Mouse (Mus musculus): Measurements from ENCODE around the gene Vars2. TPM values are rescaled to one million over a fixed set of nuclear protein-coding genes. Genes with fewer than 3 reads are reported as not detected.
A peak's percentile ranks its signal among the peaks of the same experiment; 100 is the strongest.

Gene Vars2
- polyA plus RNA-seq, 1 experiment from 2014 or later, result 18.8 TPM

DNA sequence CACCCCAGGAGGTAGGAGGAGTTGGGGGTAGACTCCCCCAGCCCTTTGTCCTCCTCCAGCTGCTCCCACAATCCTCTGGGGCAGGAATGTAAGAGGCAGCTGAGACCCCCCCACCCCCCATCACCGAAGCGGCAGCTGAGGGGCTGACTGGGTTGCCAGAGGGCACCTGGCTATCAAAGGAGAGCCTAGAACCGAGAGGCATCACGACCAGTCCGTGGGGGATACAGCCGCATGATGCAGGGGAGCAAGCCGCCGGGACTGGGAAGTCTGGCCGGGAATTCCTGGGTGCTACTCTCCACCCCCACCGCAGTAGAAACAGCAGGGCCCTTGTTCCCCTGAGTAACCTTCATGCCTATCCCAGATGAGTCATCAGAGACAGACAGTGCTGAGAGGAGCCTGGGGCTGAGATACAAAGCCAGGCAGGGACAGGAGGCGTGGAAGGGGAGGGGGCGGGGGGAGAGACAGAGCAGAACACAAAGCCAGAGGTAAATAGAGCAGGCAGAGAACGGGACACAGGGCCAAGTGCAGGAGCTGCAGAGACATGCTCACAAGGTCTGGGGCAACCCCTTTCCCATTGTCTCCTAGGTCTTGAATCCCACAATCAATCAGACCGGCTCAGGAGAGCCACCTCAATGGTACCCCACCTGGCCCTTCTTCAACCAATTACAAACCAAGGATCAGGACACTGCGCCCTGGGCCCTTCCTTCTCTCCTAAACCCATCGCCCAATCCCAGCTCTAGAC is 30.5 kb upstream of the Vars2 start:
- ATAC-seq (replicated peaks; ENCODE audit: low FRiP score) (0 out of 2 replicates have a peak, but pooled peaks have one; percentile 18), DNase-seq (ENCODE audit: low spot score) (no peak)
- H3K27ac ChIP-seq (ENCODE audit: low read depth, low read length), result no peak overlapping the region
- no peak overlapping the region for H3K9ac ChIP-seq (ENCODE audit: low read depth, low read length)
- peak overlapping the region; percentile 5; the same call in 1 of the 2 replicates for H3K4me3 ChIP-seq (ENCODE audit: low read depth, low read length)
- WGBS, result 11% methylated on average over 16 of the region's 16 CpGs
- H3K27me3 ChIP-seq (replicated peaks; ENCODE audit: control insufficient read depth, insufficient read depth, low read length), result peaks cover 63% of the 10 kb centered on the region
- H3K36me3 ChIP-seq (ENCODE audit: control insufficient read depth, insufficient read depth, low read length), result peaks cover 2% of the 10 kb centered on the region; the same call in 1 of the 2 replicates
- peaks cover 5% of the 10 kb centered on the region for H3K4me1 ChIP-seq (replicated peaks; ENCODE audit: control insufficient read depth, insufficient read depth, low read length)
- H3K4me2 ChIP-seq, result peak overlapping the region; percentile 46
- H3K9me3 ChIP-seq (ENCODE audit: control insufficient read depth, low read length), result peaks cover 3% of the 10 kb centered on the region; the same call in 1 of the 2 replicates

GRCm38 (mm10) chr17:35697429-35697758 is 30.0 kb upstream of the Vars2 start:
- Histone ChIP-seq H3K4me3 (ENCODE audit: low read depth, low read length) (no peak overlapping the region), H3K27ac (ENCODE audit: low read depth, low read length) (no peak overlapping the region), H3K9ac (ENCODE audit: low read depth, low read length) (no peak overlapping the region), H3K27me3 (replicated peaks; ENCODE audit: control insufficient read depth, insufficient read depth, low read length) (peaks cover 58% of the 10 kb centered on the region), H3K4me2 (peak overlapping the region; percentile 46), H3K9me3 (ENCODE audit: control insufficient read depth, low read length) (peaks cover 3% of the 10 kb centered on the region; the same call in 1 of the 2 replicates), H3K4me1 (replicated peaks; ENCODE audit: control insufficient read depth, insufficient read depth, low read length) (peaks cover 5% of the 10 kb centered on the region), H3K36me3 (ENCODE audit: control insufficient read depth, insufficient read depth, low read length) (peaks cover 2% of the 10 kb centered on the region; the same call in 1 of the 2 replicates)
- ATAC-seq (replicated peaks; ENCODE audit: low FRiP score) (no peak), DNase-seq (ENCODE audit: low spot score) (no peak)
- WGBS, result 22% methylated on average over 1 of the region's 1 CpGs

DNA sequence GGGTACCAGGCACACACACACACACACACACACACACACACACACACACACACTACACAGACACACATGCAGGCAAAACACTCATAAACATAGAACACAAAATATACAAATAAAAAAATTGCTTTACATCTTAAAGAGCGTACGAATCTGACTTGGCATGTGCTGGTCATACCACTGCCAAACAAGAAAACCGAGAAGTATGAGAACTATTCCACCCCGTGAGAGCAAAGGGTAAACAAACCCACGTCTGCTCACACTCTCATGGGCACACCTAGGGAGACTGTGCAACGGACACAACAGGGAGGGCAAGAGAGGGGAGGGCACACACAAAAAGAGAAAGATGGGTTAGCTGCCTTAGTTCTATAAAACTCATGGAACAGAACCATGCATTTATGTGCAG is 29.3 kb upstream of the Vars2 start:
- H3K4me1 ChIP-seq (replicated peaks; ENCODE audit: control insufficient read depth, insufficient read depth, low read length), result peaks cover 5% of the 10 kb centered on the region
- DNase-seq (ENCODE audit: low spot score) (no peak), ATAC-seq (replicated peaks; ENCODE audit: low FRiP score) (no peak)
- H3K9ac ChIP-seq (ENCODE audit: low read depth, low read length), result no peak overlapping the region
- H3K9me3 ChIP-seq (ENCODE audit: control insufficient read depth, low read length), result peaks cover 3% of the 10 kb centered on the region; the same call in 1 of the 2 replicates
- peaks cover 2% of the 10 kb centered on the region; the same call in 1 of the 2 replicates for H3K36me3 ChIP-seq (ENCODE audit: control insufficient read depth, insufficient read depth, low read length)
- 59% methylated on average over 6 of the region's 6 CpGs for WGBS
- H3K4me2 ChIP-seq, result no peak overlapping the region
- no peak overlapping the region for H3K27ac ChIP-seq (ENCODE audit: low read depth, low read length)
- peaks cover 51% of the 10 kb centered on the region for H3K27me3 ChIP-seq (replicated peaks; ENCODE audit: control insufficient read depth, insufficient read depth, low read length)
- no peak overlapping the region for H3K4me3 ChIP-seq (ENCODE audit: low read depth, low read length)

- DNase-seq (ENCODE audit: low spot score) (no peak), ATAC-seq (replicated peaks; ENCODE audit: low FRiP score) (no peak)
- 87% methylated on average over 2 of the region's 2 CpGs for WGBS
- Histone ChIP-seq H3K4me1 (replicated peaks; ENCODE audit: control insufficient read depth, insufficient read depth, low read length) (peaks cover 5% of the 10 kb centered on the region; the same call in 1 of the 2 replicates), H3K9ac (ENCODE audit: low read depth, low read length) (no peak overlapping the region), H3K36me3 (ENCODE audit: control insufficient read depth, insufficient read depth, low read length) (peaks cover 2% of the 10 kb centered on the region; the same call in 1 of the 2 replicates), H3K9me3 (ENCODE audit: control insufficient read depth, low read length) (peaks cover 3% of the 10 kb centered on the region; the same call in 1 of the 2 replicates), H3K27me3 (replicated peaks; ENCODE audit: control insufficient read depth, insufficient read depth, low read length) (peaks cover 37% of the 10 kb centered on the region), H3K4me3 (ENCODE audit: low read depth, low read length) (no peak overlapping the region), H3K27ac (ENCODE audit: low read depth, low read length) (no peak overlapping the region), H3K4me2 (no peak overlapping the region)
Measured at GRCm38 (mm10) chr17:35695289-35695688, 27.9 kb upstream of the Vars2 start.

GRCm38 (mm10) chr17:35693906-35694305 is 26.5 kb upstream of the Vars2 start:
- no peak overlapping the region for H3K9ac ChIP-seq (ENCODE audit: low read depth, low read length)
- no peak for DNase-seq (ENCODE audit: low spot score)
- H3K27me3 ChIP-seq (replicated peaks; ENCODE audit: control insufficient read depth, insufficient read depth, low read length), result peaks cover 24% of the 10 kb centered on the region
- ATAC-seq (replicated peaks; ENCODE audit: low FRiP score), result no peak
- 89% methylated on average over 5 of the region's 5 CpGs for WGBS
- no peak overlapping the region for H3K4me2 ChIP-seq
- no peaks in the 10 kb centered on the region for H3K4me1 ChIP-seq (replicated peaks; ENCODE audit: control insufficient read depth, insufficient read depth, low read length)
- peaks cover 5% of the 10 kb centered on the region for H3K36me3 ChIP-seq (ENCODE audit: control insufficient read depth, insufficient read depth, low read length)
- H3K27ac ChIP-seq (ENCODE audit: low read depth, low read length), result no peak overlapping the region
- peaks cover 3% of the 10 kb centered on the region; the same call in 1 of the 2 replicates for H3K9me3 ChIP-seq (ENCODE audit: control insufficient read depth, low read length)
- H3K4me3 ChIP-seq (ENCODE audit: low read depth, low read length), result no peak overlapping the region

- no peak for ATAC-seq (replicated peaks; ENCODE audit: low FRiP score)
- no peak overlapping the region for H3K27ac ChIP-seq (ENCODE audit: low read depth, low read length)
- no peaks in the 10 kb centered on the region for H3K4me1 ChIP-seq (replicated peaks; ENCODE audit: control insufficient read depth, insufficient read depth, low read length)
- DNase-seq (ENCODE audit: low spot score), result no peak
- no peak overlapping the region for H3K9ac ChIP-seq (ENCODE audit: low read depth, low read length)
- H3K4me3 ChIP-seq (ENCODE audit: low read depth, low read length), result no peak overlapping the region
- no peak overlapping the region for H3K4me2 ChIP-seq
- peaks cover 8% of the 10 kb centered on the region for H3K27me3 ChIP-seq (replicated peaks; ENCODE audit: control insufficient read depth, insufficient read depth, low read length)
- peaks cover 3% of the 10 kb centered on the region; the same call in 1 of the 2 replicates for H3K9me3 ChIP-seq (ENCODE audit: control insufficient read depth, low read length)
- peaks cover 9% of the 10 kb centered on the region for H3K36me3 ChIP-seq (ENCODE audit: control insufficient read depth, insufficient read depth, low read length)
- WGBS, result 62% methylated on average over 4 of the region's 4 CpGs
Measured at GRCm38 (mm10) chr17:35692368-35692767, 25.0 kb upstream of the Vars2 start.

DNA sequence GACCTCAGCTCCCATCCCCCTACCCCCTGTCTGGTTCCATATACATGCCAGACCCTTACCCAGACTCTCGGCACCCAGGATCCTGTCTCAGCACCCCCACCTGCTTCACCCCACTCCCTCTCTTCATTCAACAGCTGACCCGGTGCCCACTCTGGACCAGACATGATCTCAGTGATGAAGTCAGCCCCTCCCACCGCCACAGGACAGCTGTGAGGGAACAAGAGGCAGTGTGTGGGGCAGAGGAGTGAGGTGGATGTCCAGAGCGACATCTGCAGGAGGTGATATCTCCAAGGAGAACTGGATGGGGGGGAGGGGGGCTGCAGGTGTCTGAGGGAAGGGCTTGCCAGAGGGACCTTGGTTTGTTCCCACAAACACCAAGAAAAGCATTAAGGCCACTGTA is 24.4 kb upstream of the Vars2 start:
- Histone ChIP-seq H3K4me1 (replicated peaks; ENCODE audit: control insufficient read depth, insufficient read depth, low read length) (no peaks in the 10 kb centered on the region), H3K4me3 (ENCODE audit: low read depth, low read length) (no peak overlapping the region), H3K27me3 (replicated peaks; ENCODE audit: control insufficient read depth, insufficient read depth, low read length) (peaks cover 5% of the 10 kb centered on the region; the same call in 1 of the 2 replicates), H3K27ac (ENCODE audit: low read depth, low read length) (no peak overlapping the region), H3K36me3 (ENCODE audit: control insufficient read depth, insufficient read depth, low read length) (peaks cover 9% of the 10 kb centered on the region), H3K9ac (ENCODE audit: low read depth, low read length) (no peak overlapping the region), H3K4me2 (no peak overlapping the region), H3K9me3 (ENCODE audit: control insufficient read depth, low read length) (peaks cover 3% of the 10 kb centered on the region; the same call in 1 of the 2 replicates)
- no peak for ATAC-seq (replicated peaks; ENCODE audit: low FRiP score)
- WGBS, result 72% methylated on average over 4 of the region's 4 CpGs
- no peak for DNase-seq (ENCODE audit: low spot score)

- no peak overlapping the region for H3K27ac ChIP-seq (ENCODE audit: low read depth, low read length)
- DNase-seq (ENCODE audit: low spot score) (no peak), ATAC-seq (replicated peaks; ENCODE audit: low FRiP score) (no peak)
- H3K4me3 ChIP-seq (ENCODE audit: low read depth, low read length), result no peak overlapping the region
- no peaks in the 10 kb centered on the region for H3K4me1 ChIP-seq (replicated peaks; ENCODE audit: control insufficient read depth, insufficient read depth, low read length)
- H3K36me3 ChIP-seq (ENCODE audit: control insufficient read depth, insufficient read depth, low read length), result peaks cover 9% of the 10 kb centered on the region
- H3K27me3 ChIP-seq (replicated peaks; ENCODE audit: control insufficient read depth, insufficient read depth, low read length), result peaks cover 16% of the 10 kb centered on the region
- no peak overlapping the region for H3K4me2 ChIP-seq
- H3K9ac ChIP-seq (ENCODE audit: low read depth, low read length), result no peak overlapping the region
- H3K9me3 ChIP-seq (ENCODE audit: control insufficient read depth, low read length), result no peaks in the 10 kb centered on the region
- WGBS, result 84% methylated on average over 18 of the region's 18 CpGs
Measured at GRCm38 (mm10) chr17:35689936-35690645, 22.7 kb upstream of the Vars2 start.

Measured in liver, embryonic 11.5 days (tissue).